Mouse (Mus musculus): ENCODE data around the gene Gm38392. TPM values are rescaled to one million over a fixed set of nuclear protein-coding genes. Genes with fewer than 3 reads are reported as not detected.
A peak's percentile ranks its signal among the peaks of the same experiment; 100 is the strongest.

Gene Gm38392
- polyA plus RNA-seq, 1 experiment from 2014 or later: 0.26 TPM

- 1% methylated on average over 8 of the region's 8 CpGs for WGBS
- Histone ChIP-seq H3K9me3 (replicated peaks) (no peaks in the 10 kb centered on the region), H3K4me3 (no peak overlapping the region), H3K27me3 (ENCODE audit: low read depth, poor library complexity, severe bottlenecking) (peaks cover 100% of the 10 kb centered on the region), H3K4me1 (peaks cover 21% of the 10 kb centered on the region), H3K36me3 (no peaks in the 10 kb centered on the region), H3K27ac (no peak overlapping the region)
- DNase-seq (ENCODE audit: low spot score): no peak
Measured at GRCm38 (mm10) chr3:88205563-88206491, 81.2 kb downstream of the Gm38392 start.

GRCm38 (mm10) chr3:88205176-88205562 is 81.8 kb downstream of the Gm38392 start:
- Histone ChIP-seq H3K4me3 (no peak overlapping the region), H3K9me3 (replicated peaks) (no peaks in the 10 kb centered on the region), H3K36me3 (no peaks in the 10 kb centered on the region), H3K27ac (no peak overlapping the region), H3K27me3 (ENCODE audit: low read depth, poor library complexity, severe bottlenecking) (peaks cover 100% of the 10 kb centered on the region), H3K4me1 (peaks cover 28% of the 10 kb centered on the region)
- DNase-seq (ENCODE audit: low spot score): no peak
- WGBS: 3% methylated on average over 4 of the region's 4 CpGs

GRCm38 (mm10) chr3:88204751-88205150 is 82.3 kb downstream of the Gm38392 start:
- no peak for DNase-seq (ENCODE audit: low spot score)
- H3K36me3 ChIP-seq: no peaks in the 10 kb centered on the region
- no peak overlapping the region for H3K4me3 ChIP-seq
- H3K27ac ChIP-seq: no peak overlapping the region
- peaks cover 100% of the 10 kb centered on the region for H3K27me3 ChIP-seq (ENCODE audit: low read depth, poor library complexity, severe bottlenecking)
- peaks cover 28% of the 10 kb centered on the region for H3K4me1 ChIP-seq
- 16% methylated on average over 1 of the region's 1 CpGs for WGBS
- H3K9me3 ChIP-seq (replicated peaks): no peaks in the 10 kb centered on the region

- 4% methylated on average over 7 of the region's 7 CpGs for WGBS
Measured at GRCm38 (mm10) chr3:88203999-88204700, 82.9 kb downstream of the Gm38392 start.

GRCm38 (mm10) chr3:88203456-88203855 is 83.6 kb downstream of the Gm38392 start:
- no peak for DNase-seq (ENCODE audit: low spot score)

More at GRCm38 (mm10) chr3:88203999-88204700, 82.9 kb downstream of the Gm38392 start:
- no peak overlapping the region for H3K27ac ChIP-seq
- peaks cover 24% of the 10 kb centered on the region for H3K4me1 ChIP-seq
- peaks cover 100% of the 10 kb centered on the region for H3K27me3 ChIP-seq (ENCODE audit: low read depth, poor library complexity, severe bottlenecking)
- H3K36me3 ChIP-seq: no peaks in the 10 kb centered on the region
- H3K9me3 ChIP-seq (replicated peaks): no peaks in the 10 kb centered on the region
- H3K4me3 ChIP-seq: no peak overlapping the region
- no peak for DNase-seq (ENCODE audit: low spot score)

GRCm38 (mm10) chr3:88202986-88203385 is 84.0 kb downstream of the Gm38392 start:
- H3K4me1 ChIP-seq: peaks cover 32% of the 10 kb centered on the region
- 10% methylated on average over 6 of the region's 6 CpGs for WGBS
- no peak overlapping the region for H3K4me3 ChIP-seq
- DNase-seq (ENCODE audit: low spot score): no peak
- peaks cover 100% of the 10 kb centered on the region for H3K27me3 ChIP-seq (ENCODE audit: low read depth, poor library complexity, severe bottlenecking)
- H3K27ac ChIP-seq: no peak overlapping the region
- no peaks in the 10 kb centered on the region for H3K36me3 ChIP-seq
- no peaks in the 10 kb centered on the region for H3K9me3 ChIP-seq (replicated peaks)

More at GRCm38 (mm10) chr3:88203456-88203855, 83.6 kb downstream of the Gm38392 start:
- Histone ChIP-seq H3K36me3 (no peaks in the 10 kb centered on the region), H3K27me3 (ENCODE audit: low read depth, poor library complexity, severe bottlenecking) (peaks cover 100% of the 10 kb centered on the region), H3K9me3 (replicated peaks) (no peaks in the 10 kb centered on the region), H3K4me1 (peaks cover 27% of the 10 kb centered on the region), H3K4me3 (no peak overlapping the region), H3K27ac (no peak overlapping the region)
- 11% methylated on average over 5 of the region's 5 CpGs for WGBS

- no peak overlapping the region for H3K4me3 ChIP-seq
- DNase-seq (ENCODE audit: low spot score): no peak
- H3K27ac ChIP-seq: no peak overlapping the region
- no peaks in the 10 kb centered on the region for H3K9me3 ChIP-seq (replicated peaks)
- H3K36me3 ChIP-seq: no peaks in the 10 kb centered on the region
- peaks cover 100% of the 10 kb centered on the region for H3K27me3 ChIP-seq (ENCODE audit: low read depth, poor library complexity, severe bottlenecking)
- H3K4me1 ChIP-seq: peaks cover 31% of the 10 kb centered on the region
- 18% methylated on average over 5 of the region's 5 CpGs for WGBS
Measured at GRCm38 (mm10) chr3:88201640-88202039, 85.4 kb downstream of the Gm38392 start.

- Histone ChIP-seq H3K9me3 (replicated peaks) (no peaks in the 10 kb centered on the region), H3K27ac (no peak overlapping the region), H3K27me3 (ENCODE audit: low read depth, poor library complexity, severe bottlenecking) (peaks cover 100% of the 10 kb centered on the region), H3K4me3 (peak overlapping the region; percentile 37), H3K4me1 (peaks cover 29% of the 10 kb centered on the region), H3K36me3 (no peaks in the 10 kb centered on the region)
- WGBS: under 1% methylated on average over 37 of the region's 37 CpGs
- no peak for DNase-seq (ENCODE audit: low spot score)
Measured at GRCm38 (mm10) chr3:88200972-88201330, 86.1 kb downstream of the Gm38392 start.

GRCm38 (mm10) chr3:88200161-88200971 is 86.6 kb downstream of the Gm38392 start:
- peak overlapping the region; percentile 37 for H3K4me3 ChIP-seq
- WGBS: under 1% methylated on average over 61 of the region's 61 CpGs
- no peaks in the 10 kb centered on the region for H3K9me3 ChIP-seq (replicated peaks)
- peaks cover 100% of the 10 kb centered on the region for H3K27me3 ChIP-seq (ENCODE audit: low read depth, poor library complexity, severe bottlenecking)
- H3K4me1 ChIP-seq: peaks cover 23% of the 10 kb centered on the region
- H3K36me3 ChIP-seq: no peaks in the 10 kb centered on the region
- peak; percentile 62 for DNase-seq (ENCODE audit: low spot score)
- no peak overlapping the region for H3K27ac ChIP-seq

- 30% methylated on average over 2 of the region's 2 CpGs for WGBS
- Histone ChIP-seq H3K4me1 (peaks cover 20% of the 10 kb centered on the region), H3K36me3 (no peaks in the 10 kb centered on the region), H3K4me3 (no peak overlapping the region), H3K27me3 (ENCODE audit: low read depth, poor library complexity, severe bottlenecking) (peaks cover 100% of the 10 kb centered on the region), H3K9me3 (replicated peaks) (no peaks in the 10 kb centered on the region), H3K27ac (no peak overlapping the region)
- no peak for DNase-seq (ENCODE audit: low spot score)
Measured at GRCm38 (mm10) chr3:88199541-88200110, 87.4 kb downstream of the Gm38392 start.

- 2% methylated on average over 9 of the region's 9 CpGs for WGBS
- no peak for DNase-seq (ENCODE audit: low spot score)
- peaks cover 100% of the 10 kb centered on the region for H3K27me3 ChIP-seq (ENCODE audit: low read depth, poor library complexity, severe bottlenecking)
- no peak overlapping the region for H3K4me3 ChIP-seq
- no peaks in the 10 kb centered on the region for H3K9me3 ChIP-seq (replicated peaks)
- no peaks in the 10 kb centered on the region for H3K36me3 ChIP-seq
- peaks cover 20% of the 10 kb centered on the region for H3K4me1 ChIP-seq
- H3K27ac ChIP-seq: no peak overlapping the region
Measured at GRCm38 (mm10) chr3:88198505-88199020, 88.4 kb downstream of the Gm38392 start.

Data from limb, embryonic 10.5 days (tissue).